Mouse (Mus musculus): Measurements from ENCODE around the gene Adamts7. TPM values are rescaled to one million over a fixed set of nuclear protein-coding genes. Genes with fewer than 3 reads are reported as not detected.

The Adamts7 gene
- polyA plus RNA-seq, 1 experiment from 2014 or later = 3.2 TPM

DNA sequence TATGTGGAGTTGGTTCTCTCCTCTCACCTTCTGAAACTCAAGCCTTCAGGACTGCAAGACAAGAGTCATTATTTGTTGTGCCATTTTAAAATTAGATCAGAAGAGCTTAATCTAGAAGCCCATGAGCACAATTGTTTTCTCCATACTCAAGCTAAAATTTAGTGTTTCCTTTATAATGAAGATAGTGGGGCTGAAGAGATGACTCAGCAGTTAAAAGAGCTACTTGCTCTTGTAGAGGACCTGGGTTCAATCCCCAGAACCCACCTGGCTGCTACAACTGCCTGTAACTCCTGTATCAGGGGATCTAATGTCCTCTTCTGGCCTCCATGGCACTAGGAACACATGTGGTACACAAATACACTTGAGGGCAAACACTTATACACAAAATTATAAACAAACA is 45.6 kb upstream of the Adamts7 start:
- TF ChIP-seq EP300 (optimal IDR thresholded peaks at IDR 0.05) (no peak), CTCF (IDR thresholded peaks at IDR 0.05; ENCODE audit: low read depth) (no peak)

GRCm38 (mm10) chr9:90122246-90122740 is 40.6 kb upstream of the Adamts7 start:
- 78% methylated on average over 4 of the region's 4 CpGs for WGBS
- TF ChIP-seq CTCF (IDR thresholded peaks at IDR 0.05; ENCODE audit: low read depth) (no peak), EP300 (optimal IDR thresholded peaks at IDR 0.05) (no peak)
- H3K27ac ChIP-seq (replicated peaks) = no peak overlapping the region
- no peak overlapping the region for H3K4me2 ChIP-seq (replicated peaks; ENCODE audit: low read depth)
- H3K27me3 ChIP-seq (ENCODE audit: control insufficient read depth, insufficient read depth, low read length) = no peaks in the 10 kb centered on the region
- H3K4me1 ChIP-seq (replicated peaks; ENCODE audit: control insufficient read depth, insufficient read depth) = no peaks in the 10 kb centered on the region
- H3K4me3 ChIP-seq (ENCODE audit: low read depth, low read length) = no peak overlapping the region
- no peak overlapping the region for H3K9ac ChIP-seq (ENCODE audit: low read length)
- no peaks in the 10 kb centered on the region for H3K36me3 ChIP-seq (ENCODE audit: control insufficient read depth, insufficient read depth, low read length)
- ATAC-seq (ENCODE audit: low FRiP score, low TSS enrichment) = no peak
- H3K9me3 ChIP-seq (ENCODE audit: control insufficient read depth, low read length) = no peaks in the 10 kb centered on the region
- DNase-seq (ENCODE audit: low spot score) = no peak

More for the DNA sequence above, 45.6 kb upstream of the Adamts7 start:
- no peak overlapping the region for H3K9ac ChIP-seq (ENCODE audit: low read length)
- DNase-seq (ENCODE audit: low spot score) (no peak), ATAC-seq (ENCODE audit: low FRiP score, low TSS enrichment) (no peak)
- H3K36me3 ChIP-seq (ENCODE audit: control insufficient read depth, insufficient read depth, low read length) = no peaks in the 10 kb centered on the region
- no peaks in the 10 kb centered on the region for H3K9me3 ChIP-seq (ENCODE audit: control insufficient read depth, low read length)
- H3K4me2 ChIP-seq (replicated peaks; ENCODE audit: low read depth) = no peak overlapping the region
- H3K4me1 ChIP-seq (replicated peaks; ENCODE audit: control insufficient read depth, insufficient read depth) = no peaks in the 10 kb centered on the region; the same call in 1 of the 2 replicates
- H3K27ac ChIP-seq (replicated peaks) = no peak overlapping the region
- no peak overlapping the region for H3K4me3 ChIP-seq (ENCODE audit: low read depth, low read length)
- H3K27me3 ChIP-seq (ENCODE audit: control insufficient read depth, insufficient read depth, low read length) = no peaks in the 10 kb centered on the region

GRCm38 (mm10) chr9:90124156-90124872 is 38.6 kb upstream of the Adamts7 start:
- Histone ChIP-seq H3K27me3 (ENCODE audit: control insufficient read depth, insufficient read depth, low read length) (no peaks in the 10 kb centered on the region), H3K9ac (ENCODE audit: low read length) (no peak overlapping the region), H3K36me3 (ENCODE audit: control insufficient read depth, insufficient read depth, low read length) (no peaks in the 10 kb centered on the region), H3K27ac (replicated peaks) (no peak overlapping the region; the same call in 1 of the 2 replicates), H3K4me2 (replicated peaks; ENCODE audit: low read depth) (no peak overlapping the region; the same call in 1 of the 2 replicates), H3K4me1 (replicated peaks; ENCODE audit: control insufficient read depth, insufficient read depth) (no peaks in the 10 kb centered on the region), H3K9me3 (ENCODE audit: control insufficient read depth, low read length) (no peaks in the 10 kb centered on the region), H3K4me3 (ENCODE audit: low read depth, low read length) (no peak overlapping the region)
- DNase-seq (ENCODE audit: low spot score) = peak; percentile 57
- ATAC-seq (ENCODE audit: low FRiP score, low TSS enrichment) = peak; percentile 80
- no peak for TF ChIP-seq CTCF (IDR thresholded peaks at IDR 0.05; ENCODE audit: low read depth)
- no peak for TF ChIP-seq EP300 (optimal IDR thresholded peaks at IDR 0.05)
- WGBS = 33% methylated on average over 11 of the region's 11 CpGs

GRCm38 (mm10) chr9:90124873-90125245 is 38.0 kb upstream of the Adamts7 start:
- Histone ChIP-seq H3K27me3 (ENCODE audit: control insufficient read depth, insufficient read depth, low read length) (no peaks in the 10 kb centered on the region), H3K9ac (ENCODE audit: low read length) (no peak overlapping the region), H3K27ac (replicated peaks) (no peak overlapping the region; the same call in 1 of the 2 replicates), H3K4me1 (replicated peaks; ENCODE audit: control insufficient read depth, insufficient read depth) (no peaks in the 10 kb centered on the region), H3K36me3 (ENCODE audit: control insufficient read depth, insufficient read depth, low read length) (no peaks in the 10 kb centered on the region), H3K4me2 (replicated peaks; ENCODE audit: low read depth) (no peak overlapping the region; the same call in 1 of the 2 replicates), H3K4me3 (ENCODE audit: low read depth, low read length) (no peak overlapping the region), H3K9me3 (ENCODE audit: control insufficient read depth, low read length) (no peaks in the 10 kb centered on the region)
- TF ChIP-seq CTCF (IDR thresholded peaks at IDR 0.05; ENCODE audit: low read depth) = no peak
- TF ChIP-seq EP300 (optimal IDR thresholded peaks at IDR 0.05) = no peak
- ATAC-seq (ENCODE audit: low FRiP score, low TSS enrichment) (peak; percentile 18; the same call in 1 of the 2 replicates), DNase-seq (ENCODE audit: low spot score) (no peak)
- 21% methylated on average over 8 of the region's 8 CpGs for WGBS

DNA sequence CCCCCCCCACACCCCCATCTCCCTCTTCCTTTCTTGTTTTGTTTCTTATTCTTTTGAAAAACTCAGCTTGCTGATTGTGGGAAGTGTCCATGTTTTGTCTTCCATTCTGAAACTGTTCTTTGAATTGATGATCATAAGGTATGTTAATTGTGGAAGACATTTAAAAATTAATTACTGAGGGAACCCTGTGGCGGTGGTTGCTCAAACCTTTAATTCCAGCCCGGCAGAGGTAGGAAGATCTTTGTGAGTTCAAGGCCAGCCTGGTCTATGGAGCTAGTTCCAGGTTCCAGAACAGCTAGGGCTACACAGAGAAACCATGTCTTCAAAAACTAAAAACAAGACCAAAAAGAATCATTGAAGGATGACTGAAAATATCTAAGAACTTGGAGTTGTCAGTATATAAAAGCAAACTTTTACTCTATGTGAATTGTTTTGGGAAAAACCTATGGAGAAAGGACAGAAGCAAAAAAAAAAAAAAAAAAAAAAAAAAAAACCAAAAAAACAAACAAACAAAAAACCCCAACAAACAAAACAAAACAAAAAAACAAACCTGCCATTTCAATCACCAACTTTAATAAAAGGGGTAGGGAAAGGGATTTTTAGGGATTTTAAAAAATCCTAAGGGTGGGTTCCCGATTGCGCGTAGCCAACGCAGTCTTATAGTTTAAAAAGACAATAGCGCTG is 37.3 kb upstream of the Adamts7 start:
- 0 out of 2 replicates have a peak overlapping the region, but pooled peaks have one; percentile 14 for H3K4me3 ChIP-seq (ENCODE audit: low read depth, low read length)
- H3K27ac ChIP-seq (replicated peaks) = no peak overlapping the region
- H3K27me3 ChIP-seq (ENCODE audit: control insufficient read depth, insufficient read depth, low read length) = no peaks in the 10 kb centered on the region
- no peak for ATAC-seq (ENCODE audit: low FRiP score, low TSS enrichment)
- no peak for DNase-seq (ENCODE audit: low spot score)
- H3K9ac ChIP-seq (ENCODE audit: low read length) = no peak overlapping the region
- H3K4me2 ChIP-seq (replicated peaks; ENCODE audit: low read depth) = peak overlapping the region; percentile 33; the same call in 1 of the 2 replicates
- no peaks in the 10 kb centered on the region for H3K4me1 ChIP-seq (replicated peaks; ENCODE audit: control insufficient read depth, insufficient read depth)
- no peak for TF ChIP-seq CTCF (IDR thresholded peaks at IDR 0.05; ENCODE audit: low read depth)
- no peak for TF ChIP-seq EP300 (optimal IDR thresholded peaks at IDR 0.05)
- WGBS = 36% methylated on average over 7 of the region's 7 CpGs
- H3K36me3 ChIP-seq (ENCODE audit: control insufficient read depth, insufficient read depth, low read length) = no peaks in the 10 kb centered on the region
- no peaks in the 10 kb centered on the region for H3K9me3 ChIP-seq (ENCODE audit: control insufficient read depth, low read length)
